Mouse (Mus musculus): Measurements from ENCODE around the gene Tuba1b.

DNA sequence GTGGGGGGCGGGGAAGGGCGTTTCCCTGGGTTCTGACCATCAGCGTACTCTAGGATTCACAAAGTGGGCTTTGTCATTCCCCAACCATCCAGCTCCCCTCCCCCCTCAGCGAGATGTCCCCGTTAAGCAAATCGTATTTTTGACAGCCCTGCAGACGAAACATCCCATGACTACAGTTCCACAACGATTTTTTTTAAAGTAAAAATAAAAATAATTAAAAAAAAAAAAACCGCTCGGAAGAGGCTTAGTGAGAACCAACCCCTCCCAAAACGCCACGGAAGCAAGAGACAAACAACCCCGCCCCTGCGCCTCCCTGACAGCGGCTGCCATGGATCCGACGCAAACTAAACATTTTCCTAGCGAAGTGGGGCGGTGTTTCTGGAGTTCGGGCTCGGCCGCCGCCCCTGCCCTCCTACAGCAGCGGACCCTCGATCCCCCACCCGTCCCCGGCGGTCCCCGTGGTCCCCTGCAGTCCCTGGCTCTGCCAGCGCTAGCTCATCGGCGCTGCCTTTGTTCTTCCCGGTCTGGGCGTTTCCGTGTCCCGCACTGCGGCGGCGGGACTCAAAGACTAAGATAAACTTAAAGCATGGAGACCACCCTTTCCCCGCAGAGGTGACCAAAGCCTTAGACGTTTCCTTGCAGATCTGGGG is 18.5 kb upstream of the Tuba1b start:
- TF ChIP-seq EP300 (IDR thresholded peaks at IDR 0.05; ENCODE audit: low read depth) (0 out of 2 replicates have a peak, but pooled peaks have one; percentile 13), CTCF (IDR thresholded peaks at IDR 0.05; ENCODE audit: low read depth) (peak; percentile 66)
